Mouse (Mus musculus): Measurements from ENCODE around the gene Flywch2. TPM values are rescaled to one million over a fixed set of nuclear protein-coding genes. Genes with fewer than 3 reads are reported as not detected.

Flywch2 gene
- polyA plus RNA-seq, 1 experiment from 2014 or later, result 18.1 TPM

- Histone ChIP-seq H3K4me1 (peaks cover 20% of the 10 kb centered on the region), H3K27ac (no peak overlapping the region), H3K9me3 (no peaks in the 10 kb centered on the region), H3K9ac (0 out of 2 replicates have a peak overlapping the region, but pooled peaks have one; percentile 4), H3K27me3 (replicated peaks) (peaks cover 30% of the 10 kb centered on the region), H3K4me2 (peak overlapping the region; percentile 98), H3K4me3 (replicated peaks) (peak overlapping the region; percentile 71), H3K36me3 (no peaks in the 10 kb centered on the region)
- WGBS, result 51% methylated on average over 2 of the region's 2 CpGs
- no peak for ATAC-seq (ENCODE audit: insufficient read depth, low FRiP score, low read depth)
These were observed 47.1 kb downstream of the Flywch2 start for GRCm38 (mm10) chr17:23738836-23739201.

GRCm38 (mm10) chr17:23737493-23738445 is 48.1 kb downstream of the Flywch2 start:
- H3K36me3 ChIP-seq, result no peaks in the 10 kb centered on the region
- H3K27ac ChIP-seq, result 0 out of 2 replicates have a peak overlapping the region, but pooled peaks have one; percentile 44
- ATAC-seq (ENCODE audit: insufficient read depth, low FRiP score, low read depth), result no peak
- H3K9ac ChIP-seq, result no peak overlapping the region
- WGBS, result 69% methylated on average over 15 of the region's 15 CpGs
- no peaks in the 10 kb centered on the region for H3K9me3 ChIP-seq
- H3K4me2 ChIP-seq, result 0 out of 2 replicates have a peak overlapping the region, but pooled peaks have one; percentile 5
- no peak overlapping the region for H3K4me3 ChIP-seq (replicated peaks)
- H3K27me3 ChIP-seq (replicated peaks), result peaks cover 20% of the 10 kb centered on the region
- peaks cover 20% of the 10 kb centered on the region for H3K4me1 ChIP-seq

GRCm38 (mm10) chr17:23734341-23734740 is 51.5 kb downstream of the Flywch2 start:
- H3K9me3 ChIP-seq, result no peaks in the 10 kb centered on the region
- no peak overlapping the region for H3K27ac ChIP-seq
- no peak for ATAC-seq (ENCODE audit: insufficient read depth, low FRiP score, low read depth)

DNA sequence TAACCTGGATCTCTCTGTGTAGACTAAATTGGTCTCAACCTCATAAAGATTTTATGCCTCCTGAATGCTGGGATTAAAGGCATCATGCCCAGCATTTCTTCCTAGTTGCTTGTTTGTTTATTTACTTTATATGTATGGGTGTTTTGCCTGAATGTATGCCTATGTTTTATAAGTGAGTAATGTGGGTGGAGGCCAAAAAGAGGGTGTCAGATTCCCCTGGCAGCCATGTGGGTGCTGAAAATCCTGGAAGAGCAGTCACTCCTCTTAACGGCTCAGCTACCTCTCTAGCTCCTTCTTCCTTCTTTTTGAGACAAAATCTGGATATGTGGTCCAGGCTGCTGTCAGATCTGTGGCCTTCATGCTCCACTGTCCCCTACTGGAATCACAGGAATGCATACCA is 55.4 kb downstream of the Flywch2 start:
- H3K27me3 ChIP-seq (replicated peaks), result no peaks in the 10 kb centered on the region
- no peak overlapping the region for H3K4me3 ChIP-seq (replicated peaks)
- no peaks in the 10 kb centered on the region for H3K36me3 ChIP-seq
- H3K9me3 ChIP-seq, result no peaks in the 10 kb centered on the region
- H3K9ac ChIP-seq, result no peak overlapping the region
- H3K4me1 ChIP-seq, result 0 out of 2 replicates have a peak, but pooled peaks cover 3% of the 10 kb centered on the region
- no peak overlapping the region for H3K4me2 ChIP-seq
- no peak for ATAC-seq (ENCODE audit: insufficient read depth, low FRiP score, low read depth)
- H3K27ac ChIP-seq, result no peak overlapping the region
- 42% methylated on average over 1 of the region's 1 CpGs for WGBS

More at GRCm38 (mm10) chr17:23734341-23734740, 51.5 kb downstream of the Flywch2 start:
- no peak overlapping the region for H3K9ac ChIP-seq
- WGBS, result 80% methylated on average over 1 of the region's 1 CpGs
- no peak overlapping the region for H3K4me2 ChIP-seq
- no peaks in the 10 kb centered on the region for H3K27me3 ChIP-seq (replicated peaks)
- no peaks in the 10 kb centered on the region for H3K36me3 ChIP-seq
- H3K4me1 ChIP-seq, result peaks cover 5% of the 10 kb centered on the region; the same call in 1 of the 2 replicates
- no peak overlapping the region for H3K4me3 ChIP-seq (replicated peaks)

Small RNAs within 50 kb of the gene (microRNA-seq; reads per million reads assigned to microRNA genes)
- gene Mir5125, result 0.97 reads per million

Other genes with a start within 250 kb of the Flywch2 start
- 16.1 and 18.8 TPM in 2 replicates for gene Zfp213, start 221.8 kb downstream of the Flywch2 start, polyA plus RNA-seq (2015; fragmentation: Nextera tagmentation; extraction: Ambion mirVana)
- gene Zfp13, start 186.6 kb downstream of the Flywch2 start, polyA plus RNA-seq (2015; fragmentation: Nextera tagmentation; extraction: Ambion mirVana), result 10.3 and 12.7 TPM in 2 replicates
- 0.12 and 0.18 TPM in 2 replicates for gene Zscan10, start 185.2 kb downstream of the Flywch2 start, polyA plus RNA-seq (2015; fragmentation: Nextera tagmentation; extraction: Ambion mirVana)
- gene Mmp25, start 140.8 kb downstream of the Flywch2 start, polyA plus RNA-seq (2015; fragmentation: Nextera tagmentation; extraction: Ambion mirVana), result 0.66 and 0.78 TPM in 2 replicates
- 9.9 and 12.2 TPM in 2 replicates for gene Bicdl2, start 125.6 kb downstream of the Flywch2 start, polyA plus RNA-seq (2015; fragmentation: Nextera tagmentation; extraction: Ambion mirVana)
- 73.7 and 84.8 TPM in 2 replicates for gene Hcfc1r1, start 112.5 kb downstream of the Flywch2 start, polyA plus RNA-seq (2015; fragmentation: Nextera tagmentation; extraction: Ambion mirVana)
- 37.8 and 39.9 TPM in 2 replicates for gene Thoc6, start 112.2 kb downstream of the Flywch2 start, polyA plus RNA-seq (2015; fragmentation: Nextera tagmentation; extraction: Ambion mirVana)
- gene Tnfrsf12a, start 108.6 kb downstream of the Flywch2 start, polyA plus RNA-seq (2015; fragmentation: Nextera tagmentation; extraction: Ambion mirVana), result 23.8 and 25.4 TPM in 2 replicates
- gene Cldn6, start 106.8 kb downstream of the Flywch2 start, polyA plus RNA-seq (2015; fragmentation: Nextera tagmentation; extraction: Ambion mirVana), result 92.7 and 122 TPM in 2 replicates
- gene Cldn9, start 102.1 kb downstream of the Flywch2 start, polyA plus RNA-seq (2015; fragmentation: Nextera tagmentation; extraction: Ambion mirVana), result 1.8 and 2.4 TPM in 2 replicates
- gene 1520401A03Rik, start 63.3 kb downstream of the Flywch2 start, polyA plus RNA-seq (2015; fragmentation: Nextera tagmentation; extraction: Ambion mirVana), result 0.06 and 0.22 TPM in 2 replicates
- gene Pkmyt1, start 59.7 kb downstream of the Flywch2 start, polyA plus RNA-seq (2015; fragmentation: Nextera tagmentation; extraction: Ambion mirVana), result 47.4 and 49.9 TPM in 2 replicates
- gene Paqr4, start 45.2 kb downstream of the Flywch2 start, polyA plus RNA-seq (2015; fragmentation: Nextera tagmentation; extraction: Ambion mirVana), result 22.6 and 23.2 TPM in 2 replicates
- gene Kremen2, start 40.2 kb downstream of the Flywch2 start, polyA plus RNA-seq (2015; fragmentation: Nextera tagmentation; extraction: Ambion mirVana), result 0.49 and 0.74 TPM in 2 replicates
- 48.9 and 50.5 TPM in 2 replicates for gene Flywch1, start 14.5 kb downstream of the Flywch2 start, polyA plus RNA-seq (2015; fragmentation: Nextera tagmentation; extraction: Ambion mirVana)
- gene Srrm2, start 4.5 kb upstream of the Flywch2 start, polyA plus RNA-seq (2015; fragmentation: Nextera tagmentation; extraction: Ambion mirVana), result 448 and 501 TPM in 2 replicates
- 938 and 1,022 TPM in 2 replicates for gene Elob, start 43.1 kb upstream of the Flywch2 start, polyA plus RNA-seq (2015; fragmentation: Nextera tagmentation; extraction: Ambion mirVana)
- 0.17 TPM in 1 of 2 replicates, not detected in the other for gene Prss33, start 50.0 kb upstream of the Flywch2 start, polyA plus RNA-seq (2015; fragmentation: Nextera tagmentation; extraction: Ambion mirVana)
- gene Prss32, start 57.8 kb upstream of the Flywch2 start, polyA plus RNA-seq (2015; fragmentation: Nextera tagmentation; extraction: Ambion mirVana), result 2.9 and 4.0 TPM in 2 replicates
- 1.6 and 1.9 TPM in 2 replicates for gene Prss41, start 58.1 kb upstream of the Flywch2 start, polyA plus RNA-seq (2015; fragmentation: Nextera tagmentation; extraction: Ambion mirVana)
- not detected in 2 replicates for gene Prss21, start 82.0 kb upstream of the Flywch2 start, polyA plus RNA-seq (2015; fragmentation: Nextera tagmentation; extraction: Ambion mirVana)
- not detected in 2 replicates for gene Dcpp1, start 94.8 kb upstream of the Flywch2 start, polyA plus RNA-seq (2015; fragmentation: Nextera tagmentation; extraction: Ambion mirVana)
- not detected in 2 replicates for gene Dcpp2, start 94.8 kb upstream of the Flywch2 start, polyA plus RNA-seq (2015; fragmentation: Nextera tagmentation; extraction: Ambion mirVana)
- gene Dcpp3, start 131.4 kb upstream of the Flywch2 start, polyA plus RNA-seq (2015; fragmentation: Nextera tagmentation; extraction: Ambion mirVana), result not detected in 2 replicates
- not detected in 2 replicates for gene Sbp, start 155.6 kb upstream of the Flywch2 start, polyA plus RNA-seq (2015; fragmentation: Nextera tagmentation; extraction: Ambion mirVana)
- gene Sbpl, start 169.2 kb upstream of the Flywch2 start, polyA plus RNA-seq (2015; fragmentation: Nextera tagmentation; extraction: Ambion mirVana), result not detected in 2 replicates
- gene Prss30, start 194.5 kb upstream of the Flywch2 start, polyA plus RNA-seq (2015; fragmentation: Nextera tagmentation; extraction: Ambion mirVana), result 0.45 TPM in 1 of 2 replicates, not detected in the other
- 1.9 and 3.0 TPM in 2 replicates for gene Prss22, start 212.0 kb upstream of the Flywch2 start, polyA plus RNA-seq (2015; fragmentation: Nextera tagmentation; extraction: Ambion mirVana)